Mouse (Mus musculus) kidney, embryonic 16.5 days (tissue): Measurements from ENCODE around the gene Cfap65. TPM values are rescaled to one million over a fixed set of nuclear protein-coding genes. Genes with fewer than 3 reads are reported as not detected.
A peak's percentile ranks its signal among the peaks of the same experiment; 100 is the strongest.

Experiments
- ATAC-seq: fragments of 200-750 bp; cut with Nextera tagmentation; 2 replicates; pipeline ENCODE4 v1.8.0; 2017; ENCODE audit warnings: moderate TSS enrichment; ENCODE audit not compliant: low FRiP score, low TSS enrichment
- H3K27ac ChIP-seq: fragments of 300-500 bp; sonication (generic); 2 replicates; pipeline ENCODE4 v1.5.1; 2014; ENCODE audit warnings: low read length
- H3K27me3 ChIP-seq: fragments of 300-500 bp; sonication (generic); 2 replicates; pipeline ENCODE4 v1.6.1; 2014; ENCODE audit warnings: low read length, control low read depth, mixed read lengths; ENCODE audit not compliant: insufficient read depth
- H3K36me3 ChIP-seq: fragments of 300-500 bp; sonication (generic); 2 replicates; pipeline ENCODE4 v1.6.1; 2014; ENCODE audit warnings: low read length, control low read depth, mixed read lengths; ENCODE audit not compliant: insufficient read depth
- H3K4me1 ChIP-seq: fragments of 300-500 bp; sonication (generic); 2 replicates; pipeline ENCODE4 v1.6.1; 2014; ENCODE audit warnings: low read length, control low read depth, mixed read lengths; ENCODE audit not compliant: insufficient read depth
- H3K4me2 ChIP-seq: fragments of 300-500 bp; sonication (generic); replicated peaks from 2 replicates; pipeline ENCODE4 v1.6.1; 2014; ENCODE audit warnings: low read depth, low read length
- H3K4me3 ChIP-seq: fragments of 300-500 bp; sonication (generic); 2 replicates; pipeline ENCODE4 v1.5.1; 2014; ENCODE audit warnings: mild to moderate bottlenecking, low read length
- H3K9ac ChIP-seq: fragments of 300-500 bp; sonication (generic); replicated peaks from 2 replicates; pipeline ENCODE4 v1.6.1; 2014; ENCODE audit warnings: low read length
- H3K9me3 ChIP-seq: fragments of 300-500 bp; sonication (generic); 2 replicates; pipeline ENCODE4 v1.6.1; 2016; ENCODE audit warnings: low read length, control low read depth
- WGBS: fragments of 180-500 bp; shearing (Covaris S2); extraction: QIAGEN DNeasy Blood & Tissue Kit; methylation state at CpG from one replicate; pipeline ENCODE4 v1.1.7; 2014; 5-methylcytosine and 5-hydroxymethylcytosine counted together
- polyA plus RNA-seq: library from polyadenylated mRNA; unstranded; fragments of >200 nt; fragmentation: Nextera tagmentation; extraction: Ambion mirVana; gene quantifications from 2 replicates; pipeline ENCODE4 v1.2.1, GENCODE M21; 2015

Gene Cfap65
- polyA plus RNA-seq, 1 experiment from 2014 or later = 0.09 TPM

DNA sequence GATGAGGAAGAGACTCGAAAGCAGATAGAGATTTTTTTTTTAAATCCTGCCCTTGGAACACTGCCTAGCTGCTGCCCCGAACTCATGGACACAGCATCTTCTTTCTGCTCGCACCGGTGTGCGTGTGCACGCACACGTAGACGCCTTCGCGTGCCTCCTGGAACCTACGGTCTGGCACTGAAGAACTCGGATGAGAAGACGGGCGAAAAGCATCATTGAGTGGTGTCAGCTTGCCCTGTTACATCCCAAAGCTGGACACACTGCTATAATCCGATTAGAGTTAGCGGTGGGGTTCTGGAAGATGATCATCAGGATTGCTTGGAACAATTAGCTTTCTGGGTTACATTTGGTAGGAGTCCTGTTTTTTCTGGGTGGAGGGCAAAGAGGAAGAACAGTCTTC is 76.6 kb downstream of the Cfap65 start:
- no peak for ATAC-seq
- no peaks in the 10 kb centered on the region for H3K9me3 ChIP-seq
- H3K4me3 ChIP-seq = peak overlapping the region; percentile 39; the same call in 1 of the 2 replicates
- no peak overlapping the region for H3K27ac ChIP-seq
- peaks cover 67% of the 10 kb centered on the region for H3K27me3 ChIP-seq
- H3K9ac ChIP-seq = no peak overlapping the region
- no peaks in the 10 kb centered on the region for H3K36me3 ChIP-seq
- WGBS = 7% methylated on average over 16 of the region's 16 CpGs
- peak overlapping the region; percentile 51 for H3K4me2 ChIP-seq
- peaks cover 24% of the 10 kb centered on the region for H3K4me1 ChIP-seq

DNA sequence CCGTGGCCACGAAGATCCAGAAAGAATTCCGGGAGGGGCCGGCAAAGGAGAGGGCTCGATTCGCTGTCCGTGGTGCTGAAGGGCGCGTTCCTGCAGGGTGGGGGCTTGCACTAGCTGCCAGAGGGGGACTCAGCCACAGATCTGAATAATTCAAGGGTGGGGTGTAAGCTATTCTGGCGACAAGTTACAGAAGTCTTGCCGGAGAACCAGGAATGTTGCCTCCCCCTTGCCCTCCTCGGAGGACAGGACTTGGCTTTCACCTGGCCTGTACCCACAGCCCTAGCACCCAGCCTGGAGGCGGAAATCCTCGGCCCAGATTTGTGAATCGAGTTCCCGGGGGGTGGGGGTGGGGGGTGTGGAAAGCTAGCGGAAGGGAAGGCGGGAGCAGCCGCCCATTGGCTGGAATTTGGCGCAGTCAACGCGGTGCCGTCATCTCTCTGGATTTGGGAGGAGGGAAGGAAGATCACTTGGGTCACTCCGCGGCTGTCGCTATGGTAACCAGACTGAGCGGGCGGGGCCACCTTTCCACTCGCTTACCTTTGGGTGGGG is 77.2 kb downstream of the Cfap65 start:
- ATAC-seq = no peak
- Histone ChIP-seq H3K27ac (no peak overlapping the region), H3K9me3 (no peaks in the 10 kb centered on the region), H3K36me3 (no peaks in the 10 kb centered on the region), H3K4me2 (peak overlapping the region; percentile 51), H3K4me3 (peak overlapping the region; percentile 39), H3K9ac (no peak overlapping the region), H3K27me3 (peaks cover 72% of the 10 kb centered on the region), H3K4me1 (peaks cover 24% of the 10 kb centered on the region)
- under 1% methylated on average over 26 of the region's 29 CpGs for WGBS

GRCm38 (mm10) chr1:74857677-74858076 is 77.7 kb downstream of the Cfap65 start:
- Histone ChIP-seq H3K9me3 (no peaks in the 10 kb centered on the region), H3K4me2 (peak overlapping the region; percentile 51), H3K4me1 (peaks cover 24% of the 10 kb centered on the region), H3K9ac (no peak overlapping the region), H3K36me3 (no peaks in the 10 kb centered on the region), H3K27me3 (peaks cover 78% of the 10 kb centered on the region), H3K27ac (no peak overlapping the region), H3K4me3 (peak overlapping the region; percentile 39)
- 6% methylated on average over 4 of the region's 4 CpGs for WGBS
- ATAC-seq = no peak

DNA sequence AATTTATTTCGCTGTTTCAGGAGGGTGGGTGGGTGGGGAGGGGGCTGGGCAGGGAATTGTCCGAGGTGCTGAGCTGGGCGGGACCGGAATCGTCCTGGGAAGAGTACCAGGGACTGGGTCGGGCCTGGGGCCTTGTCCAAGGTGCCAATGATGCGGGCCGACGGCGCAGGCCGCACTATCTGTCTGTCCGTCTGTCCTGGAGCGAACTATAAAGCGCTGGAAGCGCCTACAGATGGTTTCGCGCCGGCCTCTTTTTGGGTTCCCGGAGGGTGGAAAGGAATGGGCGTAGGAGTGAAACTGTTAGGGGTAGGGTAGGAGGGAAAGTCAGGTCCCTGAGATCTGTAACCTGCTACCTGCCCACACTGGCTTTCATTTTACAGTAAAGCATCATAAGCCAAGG is 78.2 kb downstream of the Cfap65 start:
- no peak for ATAC-seq
- peaks cover 24% of the 10 kb centered on the region for H3K4me1 ChIP-seq
- 2% methylated on average over 20 of the region's 20 CpGs for WGBS
- H3K9me3 ChIP-seq = no peaks in the 10 kb centered on the region
- H3K9ac ChIP-seq = no peak overlapping the region
- H3K27me3 ChIP-seq = peaks cover 82% of the 10 kb centered on the region
- no peaks in the 10 kb centered on the region for H3K36me3 ChIP-seq
- no peak overlapping the region for H3K4me2 ChIP-seq
- H3K27ac ChIP-seq = no peak overlapping the region
- no peak overlapping the region for H3K4me3 ChIP-seq

- H3K4me1 ChIP-seq = peaks cover 24% of the 10 kb centered on the region
- ATAC-seq = no peak
- H3K9me3 ChIP-seq = no peaks in the 10 kb centered on the region
- no peak overlapping the region for H3K9ac ChIP-seq
- H3K27ac ChIP-seq = no peak overlapping the region
- no peak overlapping the region for H3K4me3 ChIP-seq
- WGBS = 3% methylated on average over 7 of the region's 7 CpGs
- H3K36me3 ChIP-seq = no peaks in the 10 kb centered on the region
- peaks cover 86% of the 10 kb centered on the region for H3K27me3 ChIP-seq
- H3K4me2 ChIP-seq = no peak overlapping the region
Observed at GRCm38 (mm10) chr1:74856791-74857190, 78.6 kb downstream of the Cfap65 start.

DNA sequence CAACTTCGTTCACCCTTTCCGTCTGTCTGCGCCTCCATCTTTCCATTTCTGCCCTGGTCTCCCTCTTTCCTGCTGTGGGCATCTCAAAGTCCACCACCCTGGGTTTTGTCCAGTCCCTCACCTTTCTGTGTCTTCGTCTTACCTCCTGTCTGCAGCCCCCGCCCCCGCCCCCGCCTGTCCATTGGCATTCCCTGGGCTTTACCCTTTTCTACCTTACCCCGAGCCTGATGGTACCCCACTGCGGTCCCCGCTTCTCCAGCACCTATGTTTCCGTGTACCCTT is 79.0 kb downstream of the Cfap65 start:
- H3K4me3 ChIP-seq = no peak overlapping the region
- WGBS = under 1% methylated on average over 11 of the region's 11 CpGs
- H3K4me2 ChIP-seq = peak overlapping the region; percentile 96; the same call in 1 of the 2 replicates
- H3K9ac ChIP-seq = no peak overlapping the region
- no peaks in the 10 kb centered on the region for H3K36me3 ChIP-seq
- peaks cover 24% of the 10 kb centered on the region for H3K4me1 ChIP-seq
- H3K27ac ChIP-seq = no peak overlapping the region
- no peaks in the 10 kb centered on the region for H3K9me3 ChIP-seq
- peaks cover 90% of the 10 kb centered on the region for H3K27me3 ChIP-seq
- ATAC-seq = no peak

GRCm38 (mm10) chr1:74855651-74856438 is 79.6 kb downstream of the Cfap65 start:
- Histone ChIP-seq H3K36me3 (no peaks in the 10 kb centered on the region), H3K4me2 (peak overlapping the region; percentile 96), H3K9me3 (no peaks in the 10 kb centered on the region), H3K27ac (no peak overlapping the region), H3K4me1 (peaks cover 24% of the 10 kb centered on the region), H3K27me3 (peaks cover 96% of the 10 kb centered on the region), H3K4me3 (peak overlapping the region; percentile 64), H3K9ac (no peak overlapping the region)
- no peak for ATAC-seq
- under 1% methylated on average over 68 of the region's 74 CpGs for WGBS

GRCm38 (mm10) chr1:74855156-74855555 is 80.2 kb downstream of the Cfap65 start:
- H3K36me3 ChIP-seq = no peaks in the 10 kb centered on the region
- no peak overlapping the region for H3K27ac ChIP-seq
- peaks cover 24% of the 10 kb centered on the region for H3K4me1 ChIP-seq
- no peaks in the 10 kb centered on the region for H3K9me3 ChIP-seq
- peak overlapping the region; percentile 59 for H3K9ac ChIP-seq
- peak overlapping the region; percentile 96 for H3K4me2 ChIP-seq
- peak; percentile 12; the same call in 1 of the 2 replicates for ATAC-seq
- 0% methylated on average over 40 of the region's 48 CpGs for WGBS
- H3K27me3 ChIP-seq = peaks cover 97% of the 10 kb centered on the region
- peak overlapping the region; percentile 64 for H3K4me3 ChIP-seq

- Histone ChIP-seq H3K4me2 (peak within 1 kb of the TSS; percentile 96), H3K27me3 (peaks cover 98% of the 10 kb centered on the region), H3K27ac (no peak within 1 kb of the TSS), H3K4me1 (peaks cover 24% of the 10 kb centered on the region), H3K9ac (peak within 1 kb of the TSS; percentile 59), H3K4me3 (peak within 1 kb of the TSS; percentile 64), H3K9me3 (no peaks in the 10 kb centered on the region), H3K36me3 (no peaks in the 10 kb centered on the region)
- WGBS = 2% methylated on average over 39 of the region's 39 CpGs
- ATAC-seq = peak; percentile 94
Observed at GRCm38 (mm10) chr1:74854306-74855056, 80.9 kb downstream of the Cfap65 start, which contains the start of gene Cdk5r2. Gene Cdk5r2 (plus strand): TSS chr1:74854934.
